Mouse (Mus musculus) ES-Bruce4 (cell line): ENCODE measurements around the gene Scgb3a1.

ENCODE experiments used
- CTCF ChIP-seq: IDR thresholded peaks from one replicate; pipeline ENCODE4 v1.8.1; 2011; ENCODE audit warnings: low read depth, low read length
- POLR2A ChIP-seq: IDR thresholded peaks from one replicate; pipeline ENCODE4 v1.8.1; 2011; ENCODE audit warnings: low read length; ENCODE audit not compliant: insufficient read depth

DNA sequence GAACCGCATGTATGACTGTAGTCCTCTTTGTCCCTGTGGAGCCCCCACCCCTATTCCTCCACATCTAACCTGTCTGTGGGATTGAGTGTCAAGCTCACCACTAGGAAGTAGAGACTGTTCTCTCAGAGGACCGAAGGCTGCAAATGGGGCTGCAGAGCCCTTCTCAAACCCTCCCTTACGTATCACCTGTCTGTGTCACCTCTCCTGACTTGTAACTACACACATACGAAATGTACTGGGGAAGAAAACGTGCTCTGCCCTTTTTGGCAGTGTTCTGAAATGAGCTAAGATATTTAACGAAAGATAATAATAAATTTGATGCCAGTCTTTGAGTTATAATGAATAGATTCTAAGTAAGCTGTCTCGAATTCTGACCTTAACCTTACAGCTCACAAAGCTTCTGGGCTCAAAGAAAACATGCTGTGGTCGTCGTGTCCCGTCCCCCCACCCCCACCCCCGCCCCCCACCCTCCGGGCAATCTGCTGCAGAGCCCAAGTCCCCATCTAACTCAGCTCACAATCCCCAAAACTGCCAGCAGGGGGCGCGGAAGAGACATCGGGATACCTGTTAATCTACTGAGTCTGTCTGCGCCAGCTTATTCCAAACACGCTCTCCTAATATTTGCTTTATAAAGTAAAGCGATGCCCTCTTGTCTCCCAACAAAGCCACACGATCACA, 10.9 kb upstream of the Scgb3a1 start:
- TF ChIP-seq POLR2A, result no peak
- peak; percentile 70 for TF ChIP-seq CTCF
